Mouse (Mus musculus): ENCODE measurements around the gene Mrps27. TPM values are rescaled to one million over a fixed set of nuclear protein-coding genes. Genes with fewer than 3 reads are reported as not detected.

Mrps27 gene
- polyA plus RNA-seq, 1 experiment from 2014 or later = 76.1 TPM

- ATAC-seq = no peak
- H3K9me3 ChIP-seq (ENCODE audit: control insufficient read depth, low read length) = no peaks in the 10 kb centered on the region
- WGBS = 81% methylated on average over 3 of the region's 3 CpGs
- no peaks in the 10 kb centered on the region for H3K27me3 ChIP-seq (replicated peaks; ENCODE audit: control insufficient read depth, insufficient read depth, low read length)
- H3K4me3 ChIP-seq (ENCODE audit: low read length) = no peak overlapping the region
- no peaks in the 10 kb centered on the region for H3K36me3 ChIP-seq (ENCODE audit: control insufficient read depth, insufficient read depth, low read length)
- no peak overlapping the region for H3K9ac ChIP-seq (ENCODE audit: low read depth, low read length)
- no peaks in the 10 kb centered on the region for H3K4me1 ChIP-seq (ENCODE audit: control insufficient read depth, insufficient read depth, low read length)
- no peak overlapping the region for H3K4me2 ChIP-seq (ENCODE audit: low read depth, low read length)
- no peak overlapping the region for H3K27ac ChIP-seq (ENCODE audit: low read length)
Observed at GRCm38 (mm10) chr13:99393128-99393527, 48.5 kb downstream of the Mrps27 start.

GRCm38 (mm10) chr13:99394694-99395093 lies 50.1 kb downstream of the Mrps27 start:
- no peak for ATAC-seq
- no peak overlapping the region for H3K4me3 ChIP-seq (ENCODE audit: low read length)
- no peak overlapping the region for H3K4me2 ChIP-seq (ENCODE audit: low read depth, low read length)
- no peaks in the 10 kb centered on the region for H3K36me3 ChIP-seq (ENCODE audit: control insufficient read depth, insufficient read depth, low read length)
- 60% methylated on average over 3 of the region's 3 CpGs for WGBS
- H3K9me3 ChIP-seq (ENCODE audit: control insufficient read depth, low read length) = no peaks in the 10 kb centered on the region
- no peaks in the 10 kb centered on the region for H3K4me1 ChIP-seq (ENCODE audit: control insufficient read depth, insufficient read depth, low read length)
- H3K27me3 ChIP-seq (replicated peaks; ENCODE audit: control insufficient read depth, insufficient read depth, low read length) = no peaks in the 10 kb centered on the region
- H3K27ac ChIP-seq (ENCODE audit: low read length) = no peak overlapping the region
- H3K9ac ChIP-seq (ENCODE audit: low read depth, low read length) = no peak overlapping the region

- Histone ChIP-seq H3K27ac (ENCODE audit: low read length) (no peak overlapping the region), H3K9me3 (ENCODE audit: control insufficient read depth, low read length) (no peaks in the 10 kb centered on the region), H3K36me3 (ENCODE audit: control insufficient read depth, insufficient read depth, low read length) (0 out of 2 replicates have a peak, but pooled peaks cover 2% of the 10 kb centered on the region), H3K4me2 (ENCODE audit: low read depth, low read length) (no peak overlapping the region), H3K4me1 (ENCODE audit: control insufficient read depth, insufficient read depth, low read length) (no peaks in the 10 kb centered on the region), H3K27me3 (replicated peaks; ENCODE audit: control insufficient read depth, insufficient read depth, low read length) (no peaks in the 10 kb centered on the region), H3K4me3 (ENCODE audit: low read length) (no peak overlapping the region), H3K9ac (ENCODE audit: low read depth, low read length) (no peak overlapping the region)
- no peak for ATAC-seq
- 75% methylated on average over 12 of the region's 12 CpGs for WGBS
Observed at GRCm38 (mm10) chr13:99395531-99395930, 50.9 kb downstream of the Mrps27 start.

GRCm38 (mm10) chr13:99397228-99397627 lies 52.6 kb downstream of the Mrps27 start:
- Histone ChIP-seq H3K4me3 (ENCODE audit: low read length) (no peak overlapping the region), H3K9ac (ENCODE audit: low read depth, low read length) (no peak overlapping the region), H3K4me2 (ENCODE audit: low read depth, low read length) (no peak overlapping the region), H3K9me3 (ENCODE audit: control insufficient read depth, low read length) (no peaks in the 10 kb centered on the region), H3K36me3 (ENCODE audit: control insufficient read depth, insufficient read depth, low read length) (0 out of 2 replicates have a peak, but pooled peaks cover 2% of the 10 kb centered on the region), H3K27ac (ENCODE audit: low read length) (no peak overlapping the region), H3K27me3 (replicated peaks; ENCODE audit: control insufficient read depth, insufficient read depth, low read length) (no peaks in the 10 kb centered on the region), H3K4me1 (ENCODE audit: control insufficient read depth, insufficient read depth, low read length) (no peaks in the 10 kb centered on the region)
- 76% methylated on average over 7 of the region's 7 CpGs for WGBS
- ATAC-seq = no peak

- no peak overlapping the region for H3K9ac ChIP-seq (ENCODE audit: low read depth, low read length)
- H3K36me3 ChIP-seq (ENCODE audit: control insufficient read depth, insufficient read depth, low read length) = 0 out of 2 replicates have a peak, but pooled peaks cover 2% of the 10 kb centered on the region
- no peaks in the 10 kb centered on the region for H3K4me1 ChIP-seq (ENCODE audit: control insufficient read depth, insufficient read depth, low read length)
- no peak overlapping the region for H3K4me3 ChIP-seq (ENCODE audit: low read length)
- no peaks in the 10 kb centered on the region for H3K9me3 ChIP-seq (ENCODE audit: control insufficient read depth, low read length)
- no peak overlapping the region for H3K27ac ChIP-seq (ENCODE audit: low read length)
- H3K4me2 ChIP-seq (ENCODE audit: low read depth, low read length) = no peak overlapping the region
- ATAC-seq = no peak
- 86% methylated on average over 12 of the region's 12 CpGs for WGBS
- no peaks in the 10 kb centered on the region for H3K27me3 ChIP-seq (replicated peaks; ENCODE audit: control insufficient read depth, insufficient read depth, low read length)
Observed at GRCm38 (mm10) chr13:99398149-99398701, 53.6 kb downstream of the Mrps27 start.

GRCm38 (mm10) chr13:99399373-99399772 lies 54.8 kb downstream of the Mrps27 start:
- WGBS = 71% methylated on average over 4 of the region's 4 CpGs
- ATAC-seq = no peak
- Histone ChIP-seq H3K4me1 (ENCODE audit: control insufficient read depth, insufficient read depth, low read length) (no peaks in the 10 kb centered on the region), H3K36me3 (ENCODE audit: control insufficient read depth, insufficient read depth, low read length) (0 out of 2 replicates have a peak, but pooled peaks cover 2% of the 10 kb centered on the region), H3K4me2 (ENCODE audit: low read depth, low read length) (no peak overlapping the region), H3K27ac (ENCODE audit: low read length) (no peak overlapping the region), H3K9ac (ENCODE audit: low read depth, low read length) (no peak overlapping the region), H3K9me3 (ENCODE audit: control insufficient read depth, low read length) (no peaks in the 10 kb centered on the region), H3K4me3 (ENCODE audit: low read length) (no peak overlapping the region), H3K27me3 (replicated peaks; ENCODE audit: control insufficient read depth, insufficient read depth, low read length) (no peaks in the 10 kb centered on the region)

- peaks cover 4% of the 10 kb centered on the region; the same call in 1 of the 2 replicates for H3K4me1 ChIP-seq (ENCODE audit: control insufficient read depth, insufficient read depth, low read length)
- H3K9me3 ChIP-seq (ENCODE audit: control insufficient read depth, low read length) = no peaks in the 10 kb centered on the region
- H3K27ac ChIP-seq (ENCODE audit: low read length) = no peak overlapping the region
- no peak for ATAC-seq
- H3K4me2 ChIP-seq (ENCODE audit: low read depth, low read length) = no peak overlapping the region
- no peaks in the 10 kb centered on the region for H3K36me3 ChIP-seq (ENCODE audit: control insufficient read depth, insufficient read depth, low read length)
- H3K9ac ChIP-seq (ENCODE audit: low read depth, low read length) = no peak overlapping the region
- 57% methylated on average over 2 of the region's 2 CpGs for WGBS
- no peak overlapping the region for H3K4me3 ChIP-seq (ENCODE audit: low read length)
- H3K27me3 ChIP-seq (replicated peaks; ENCODE audit: control insufficient read depth, insufficient read depth, low read length) = no peaks in the 10 kb centered on the region
Observed at GRCm38 (mm10) chr13:99409216-99409615, 64.6 kb downstream of the Mrps27 start.

GRCm38 (mm10) chr13:99410611-99411515 lies 66.3 kb downstream of the Mrps27 start:
- Histone ChIP-seq H3K27me3 (replicated peaks; ENCODE audit: control insufficient read depth, insufficient read depth, low read length) (no peaks in the 10 kb centered on the region), H3K27ac (ENCODE audit: low read length) (no peak overlapping the region), H3K9me3 (ENCODE audit: control insufficient read depth, low read length) (no peaks in the 10 kb centered on the region), H3K36me3 (ENCODE audit: control insufficient read depth, insufficient read depth, low read length) (peaks cover 5% of the 10 kb centered on the region; the same call in 1 of the 2 replicates), H3K4me3 (ENCODE audit: low read length) (no peak overlapping the region), H3K9ac (ENCODE audit: low read depth, low read length) (no peak overlapping the region), H3K4me1 (ENCODE audit: control insufficient read depth, insufficient read depth, low read length) (peaks cover 4% of the 10 kb centered on the region; the same call in 1 of the 2 replicates), H3K4me2 (ENCODE audit: low read depth, low read length) (no peak overlapping the region)
- WGBS = 83% methylated on average over 14 of the region's 14 CpGs
- ATAC-seq = no peak

GRCm38 (mm10) chr13:99411761-99412160 lies 67.2 kb downstream of the Mrps27 start:
- Histone ChIP-seq H3K4me3 (ENCODE audit: low read length) (no peak overlapping the region), H3K27ac (ENCODE audit: low read length) (no peak overlapping the region), H3K4me1 (ENCODE audit: control insufficient read depth, insufficient read depth, low read length) (peaks cover 4% of the 10 kb centered on the region; the same call in 1 of the 2 replicates), H3K9me3 (ENCODE audit: control insufficient read depth, low read length) (no peaks in the 10 kb centered on the region), H3K9ac (ENCODE audit: low read depth, low read length) (no peak overlapping the region), H3K4me2 (ENCODE audit: low read depth, low read length) (no peak overlapping the region), H3K36me3 (ENCODE audit: control insufficient read depth, insufficient read depth, low read length) (peaks cover 5% of the 10 kb centered on the region; the same call in 1 of the 2 replicates), H3K27me3 (replicated peaks; ENCODE audit: control insufficient read depth, insufficient read depth, low read length) (no peaks in the 10 kb centered on the region)
- 87% methylated on average over 3 of the region's 3 CpGs for WGBS
- ATAC-seq = no peak
